Mouse (Mus musculus) cerebellum, adult 8-10 months (tissue): ENCODE data around the gene C1qtnf1.

Experiments
- DNase-seq: peaks from one replicate; pipeline ENCODE4 v3.0.0; 2022

C1qtnf1 gene

DNA sequence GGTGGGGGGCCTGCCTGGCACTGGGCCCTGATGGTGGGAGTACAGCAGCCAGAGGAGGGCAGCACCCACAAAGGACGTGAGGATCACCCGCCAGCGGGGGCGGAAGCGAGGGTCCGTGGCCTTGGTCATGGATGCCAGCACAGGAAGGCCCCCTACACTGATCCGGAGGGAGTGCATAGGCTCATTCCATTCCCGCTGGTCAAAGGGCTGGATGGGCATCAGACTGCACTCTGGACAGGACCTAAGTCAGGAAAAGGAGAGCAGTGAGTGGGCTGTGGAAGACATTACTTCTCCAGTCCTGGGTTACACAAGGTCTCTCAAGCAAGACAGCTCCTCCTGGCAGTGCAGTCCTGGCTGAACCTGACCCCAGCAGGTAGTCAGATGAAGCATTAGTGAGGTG lies 16.7 kb upstream of the C1qtnf1 start:
- no peak for DNase-seq

GRCm38 (mm10) chr11:118412601-118413000 lies 15.4 kb upstream of the C1qtnf1 start:
- no peak for DNase-seq

DNA sequence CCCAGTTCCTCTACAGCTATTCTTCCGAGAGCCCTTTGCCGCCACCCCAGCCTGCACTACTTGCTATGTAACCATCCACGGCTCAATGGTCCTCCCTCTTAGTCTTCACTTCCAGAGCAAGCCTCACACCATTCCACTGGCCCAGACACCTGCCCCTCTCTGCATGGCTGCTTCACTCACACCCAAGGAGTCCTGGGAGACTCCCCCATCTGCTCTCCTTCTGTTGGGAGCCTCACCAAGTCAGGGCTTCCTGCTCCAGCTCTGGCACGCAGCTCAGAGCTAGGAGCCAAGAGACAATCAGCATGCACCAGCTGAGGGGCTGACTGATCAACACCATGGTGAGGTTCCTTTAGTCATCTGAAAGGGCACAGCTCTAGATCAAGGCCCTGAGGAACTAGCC lies 14.9 kb upstream of the C1qtnf1 start:
- no peak for DNase-seq

DNA sequence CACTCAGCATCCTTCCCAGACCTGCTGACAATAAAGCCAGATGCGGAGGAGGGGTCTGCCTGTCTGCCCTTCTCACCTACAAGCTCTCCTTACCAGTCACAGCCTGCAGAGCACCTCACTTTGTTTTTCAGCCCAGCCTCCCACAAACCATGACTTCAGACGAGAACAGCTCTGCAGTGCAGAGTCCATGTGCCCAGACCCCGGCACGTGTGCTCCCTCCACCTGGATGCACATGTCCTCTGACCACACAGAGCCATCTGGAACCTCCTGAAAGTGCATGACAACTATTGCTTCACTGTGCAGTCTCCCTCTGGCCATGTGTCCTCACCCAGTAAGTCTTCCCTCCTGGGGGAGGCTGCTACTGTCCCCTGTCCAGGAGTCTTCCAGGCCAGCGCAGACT lies 13.7 kb upstream of the C1qtnf1 start:
- no peak for DNase-seq

DNA sequence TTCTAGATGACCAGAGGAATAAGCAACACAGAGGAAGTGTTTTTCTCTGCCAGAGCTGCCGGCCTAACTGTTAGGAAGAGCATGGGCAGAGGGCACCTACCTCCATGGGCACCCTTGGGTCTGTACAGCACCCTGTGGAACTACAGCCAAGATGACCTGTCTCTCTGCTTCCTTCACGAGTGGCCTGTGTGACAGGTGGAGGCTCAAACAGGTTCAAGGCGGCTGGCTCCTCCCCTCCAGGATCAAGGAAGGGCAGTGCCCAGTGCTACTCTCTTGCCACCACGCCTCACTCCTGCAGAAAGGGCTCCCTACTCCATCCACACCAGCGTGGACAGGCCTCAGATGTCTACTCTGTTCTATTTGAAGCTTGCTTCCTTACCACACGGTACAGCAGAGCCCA lies 12.4 kb upstream of the C1qtnf1 start:
- no peak for DNase-seq

DNA sequence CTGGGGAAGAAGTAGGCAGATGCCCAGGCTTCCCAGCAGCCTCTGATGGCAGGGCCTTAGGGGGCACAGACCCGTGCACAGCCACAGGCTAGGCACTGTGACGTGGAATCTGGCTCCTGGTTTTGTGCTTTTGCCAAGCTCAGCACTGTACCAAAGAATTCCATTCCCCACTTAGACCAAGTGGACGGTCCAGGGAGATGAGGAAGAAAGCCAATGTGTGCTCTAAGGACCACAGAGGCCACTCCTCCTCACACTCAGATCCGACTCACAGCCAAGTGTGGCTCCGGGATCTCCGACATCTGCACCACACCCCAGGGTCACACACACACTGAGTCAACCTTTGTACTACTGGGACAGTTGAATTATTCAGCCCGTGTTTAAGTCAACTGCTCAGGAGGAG lies 12.0 kb upstream of the C1qtnf1 start:
- DNase-seq: no peak

DNA sequence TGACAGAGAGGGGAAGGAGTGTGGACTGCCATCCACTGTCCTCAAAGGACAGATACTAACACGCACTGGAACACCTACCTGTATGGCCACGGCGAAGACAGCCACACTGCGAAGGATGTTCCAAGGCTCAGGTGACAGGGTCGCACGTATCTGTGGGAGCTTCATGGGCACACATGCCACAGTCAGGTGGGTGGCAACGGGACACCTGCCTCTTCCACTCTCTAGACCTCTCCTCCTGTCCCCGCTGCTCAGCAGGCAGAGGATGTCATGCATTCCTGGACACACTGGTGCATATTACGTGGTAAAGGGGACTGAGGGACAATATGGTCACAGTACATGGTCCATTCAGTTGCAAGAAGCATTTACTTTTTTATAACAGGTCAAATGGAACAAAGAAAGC lies 10.5 kb upstream of the C1qtnf1 start:
- no peak for DNase-seq

GRCm38 (mm10) chr11:118418442-118418833 lies 9.6 kb upstream of the C1qtnf1 start:
- no peak for DNase-seq

- peak; percentile 96 for DNase-seq
These were observed 9.0 kb upstream of the C1qtnf1 start, which contains the start of gene Cant1 for GRCm38 (mm10) chr11:118418834-118419504. Cant1 (minus strand) TSS chr11:118419086.

GRCm38 (mm10) chr11:118420261-118420660 lies 7.7 kb upstream of the C1qtnf1 start:
- DNase-seq: no peak

GRCm38 (mm10) chr11:118423266-118423971 lies 4.6 kb upstream of the C1qtnf1 start:
- peak; percentile 78 for DNase-seq

GRCm38 (mm10) chr11:118424621-118425335 lies 3.2 kb upstream of the C1qtnf1 start:
- DNase-seq: no peak

DNA sequence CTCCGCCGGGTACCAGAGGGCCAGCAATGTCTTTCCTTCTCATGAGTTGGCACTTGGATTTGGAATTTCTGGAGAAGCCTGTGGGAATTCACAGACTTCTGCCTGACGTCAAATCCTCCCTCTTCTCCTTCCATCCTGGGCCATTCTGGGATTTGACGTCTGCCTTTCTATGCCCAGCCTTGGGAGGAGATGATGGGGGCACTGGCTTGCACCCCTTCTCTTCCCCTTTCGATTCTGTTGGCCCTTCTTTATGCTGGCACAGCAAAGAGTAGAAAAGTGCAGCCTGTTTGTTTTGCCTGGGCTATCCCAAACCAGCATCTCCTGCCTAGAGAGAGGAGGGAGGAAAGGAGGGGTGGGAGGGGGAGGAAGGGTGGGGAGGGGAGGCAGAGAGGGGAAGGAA lies 1.2 kb upstream of the C1qtnf1 start:
- DNase-seq: no peak

DNA sequence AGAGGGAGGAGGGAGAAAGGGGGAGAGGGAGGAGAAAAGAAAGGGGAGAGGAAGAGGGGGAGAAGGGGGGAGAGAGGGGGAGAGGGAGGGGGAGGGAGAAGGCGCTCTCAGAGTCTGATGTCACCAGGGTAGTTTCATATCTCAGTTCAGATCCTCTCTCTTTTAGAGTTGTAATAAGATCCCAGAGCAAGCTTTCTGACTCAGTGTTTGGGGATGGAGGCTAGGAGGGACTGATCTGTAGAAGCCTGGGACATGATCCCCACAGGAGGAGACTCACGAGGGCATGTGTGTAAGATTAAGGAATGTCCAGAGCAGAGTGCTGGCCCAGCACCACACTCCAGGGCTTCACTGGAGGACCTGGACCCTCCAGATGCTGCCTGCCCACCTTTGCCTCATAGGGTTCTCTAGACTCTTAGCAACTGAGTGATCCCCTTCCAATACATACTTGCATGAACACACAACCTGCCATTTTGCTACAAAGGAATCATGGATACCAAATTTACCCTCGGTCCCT lies 680 bp upstream of the C1qtnf1 start:
- DNase-seq: no peak

GRCm38 (mm10) chr11:118428460-118428868 lies 461 bp downstream of the C1qtnf1 start:
- no peak for DNase-seq

DNA sequence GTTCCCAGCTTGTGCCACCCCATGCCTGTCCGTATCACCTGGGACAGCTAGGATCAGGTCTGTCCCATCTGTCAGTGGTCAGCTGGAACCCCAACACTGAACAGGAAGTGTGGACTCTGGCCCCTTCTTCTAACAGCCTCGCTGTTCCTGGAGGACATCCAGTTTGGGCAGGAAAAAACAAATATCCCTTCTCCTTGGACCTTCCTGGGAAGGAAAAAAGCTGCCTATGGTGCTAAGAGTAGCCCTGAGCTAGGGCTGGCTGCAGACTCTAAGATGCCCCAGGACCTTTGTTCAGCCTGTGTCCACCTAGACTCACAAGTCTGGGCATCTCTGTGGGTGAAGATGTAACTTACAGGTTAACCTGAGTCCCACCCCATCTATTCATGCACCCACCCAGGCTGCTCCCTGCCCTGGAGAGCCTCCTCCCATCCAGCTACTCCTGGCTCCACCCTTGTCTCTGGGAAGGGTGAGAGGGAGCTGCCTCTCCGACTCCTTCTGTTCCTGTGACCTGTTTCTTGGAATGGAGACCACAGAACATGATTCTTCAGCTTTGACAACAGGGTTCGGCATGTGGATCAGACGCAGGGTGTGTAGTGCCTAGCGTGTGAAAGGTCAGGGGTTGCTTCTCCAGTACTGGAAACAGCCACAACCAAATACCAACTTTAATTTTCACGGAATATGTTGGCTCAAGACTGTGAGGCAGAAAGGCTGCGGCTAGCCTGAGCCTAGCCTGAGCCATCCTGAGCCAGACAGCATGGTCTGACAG lies 1.1 kb downstream of the C1qtnf1 start:
- no peak for DNase-seq

- DNase-seq: no peak
These were observed 2.4 kb downstream of the C1qtnf1 start for GRCm38 (mm10) chr11:118430291-118430885.

- DNase-seq: no peak
These were observed 3.3 kb downstream of the C1qtnf1 start for GRCm38 (mm10) chr11:118431100-118431948.

DNA sequence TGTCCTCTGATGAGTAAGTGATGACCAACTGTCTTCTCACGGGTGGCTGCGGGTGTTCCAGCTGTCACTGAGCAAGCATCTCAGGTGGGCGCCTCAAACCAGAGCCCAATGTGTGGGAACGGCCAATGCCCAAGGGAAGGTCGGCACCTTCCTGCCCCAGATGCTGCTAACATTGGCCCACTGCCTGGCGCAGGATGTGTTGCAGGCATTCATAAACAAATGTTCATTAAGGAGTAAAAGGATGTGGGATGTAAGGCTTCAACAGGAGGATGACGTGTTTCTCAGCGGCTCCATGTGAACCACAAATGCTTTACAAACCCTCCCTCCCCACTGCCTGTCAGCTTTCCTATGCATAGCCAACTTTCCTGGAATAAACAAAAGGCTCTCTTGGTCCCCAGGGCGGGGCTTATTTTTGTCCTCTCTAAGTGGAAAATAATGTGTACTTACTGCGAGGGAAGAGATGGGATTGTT lies 5.4 kb downstream of the C1qtnf1 start:
- DNase-seq: no peak

GRCm38 (mm10) chr11:118434093-118434492 lies 6.1 kb downstream of the C1qtnf1 start:
- no peak for DNase-seq

- peak; percentile 78 for DNase-seq
These were observed 8.5 kb downstream of the C1qtnf1 start for GRCm38 (mm10) chr11:118436471-118436935.
